In genomic region chr19:6979486-6980380, GRCm38 (mm10) we compare ENCODE assay signal across 2 mouse cellular contexts.
TF ChIP-seq lines count a peak whose summit lies in the region.

No protein-coding gene starts in this region.

TF ChIP-seq in C2C12, 6 proteins besides CTCF, POLR2A, EP300 and RAD21:
- TF ChIP-seq MYOG (IDR thresholded peaks at IDR 0.05; ENCODE audit: control insufficient read depth, extremely low read depth, insufficient read length) (no peak), FOSL1 (IDR thresholded peaks at IDR 0.05; ENCODE audit: insufficient read depth, low read length, poor library complexity, severe bottlenecking) (no peak), USF1 (IDR thresholded peaks at IDR 0.05; ENCODE audit: low read depth) (no peak)

TF ChIP-seq in myocyte, 11 proteins besides CTCF, POLR2A, EP300 and RAD21:
- TF ChIP-seq REST (IDR thresholded peaks at IDR 0.05; ENCODE audit: insufficient read depth, insufficient read length): no peak
- peak; percentile 10 for TF ChIP-seq TCF3 (IDR thresholded peaks at IDR 0.05; ENCODE audit: insufficient read length, low read depth)
- TF ChIP-seq TCF12 (IDR thresholded peaks at IDR 0.05; ENCODE audit: insufficient read depth, poor library complexity, severe bottlenecking): no peak
- peak; percentile 85 for TF ChIP-seq POLR2AphosphoS2 (IDR thresholded peaks at IDR 0.05; ENCODE audit: insufficient read length, low read depth)
- TF ChIP-seq CEBPB (IDR thresholded peaks at IDR 0.05; ENCODE audit: insufficient read depth, poor library complexity, severe bottlenecking): no peak
- peak in 2 of 3 experiments; percentile 58 to 72 for TF ChIP-seq MYOD1 (IDR thresholded peaks at IDR 0.05; ENCODE audit: control insufficient read depth in 1 of 3, insufficient read length in 2 of 3, low read depth in 2 of 3)
- TF ChIP-seq USF1 (IDR thresholded peaks at IDR 0.05; ENCODE audit: low read depth): no peak
- no peak for TF ChIP-seq MAX (IDR thresholded peaks at IDR 0.05; ENCODE audit: low read depth)
- no peak for TF ChIP-seq SRF (IDR thresholded peaks at IDR 0.05; ENCODE audit: control insufficient read depth, insufficient read length, low read depth)
- no peak for TF ChIP-seq E2F4 (IDR thresholded peaks at IDR 0.05; ENCODE audit: insufficient read depth)
- TF ChIP-seq MYOG (IDR thresholded peaks at IDR 0.05; ENCODE audit: control insufficient read depth in 1 of 3, insufficient read depth in 1 of 3, insufficient read length in 2 of 3, low read depth in 2 of 3): peak; percentile 22 to 69 (median 46)
TF ChIP-seq in myocyte: peak in this region for 4.
